Mouse (Mus musculus): ENCODE measurements around the gene Atp1b1.

Gene Atp1b1

GRCm38 (mm10) chr1:164392176-164392575, 66.0 kb downstream of the Atp1b1 start:
- DNase-seq (ENCODE audit: low spot score): no peak

GRCm38 (mm10) chr1:164389743-164390142, 68.4 kb downstream of the Atp1b1 start:
- DNase-seq (ENCODE audit: low spot score): no peak

Data from lung, postnatal 25 days (tissue).